Mouse (Mus musculus) right cerebral cortex, postnatal 10 days (tissue): ENCODE data around the gene Thumpd1.
"Not testable (repeated sequence)": the region's sequence is repeated elsewhere in the genome, so short reads cannot be mapped to it uniquely, and the experiment has no call there.

Experiments used
- DNase-seq, 2 experiments: peaks; one replicate each; pipeline ENCODE4 v3.0.0; 2021; ENCODE audit warnings: low spot score in 2 of 2

Thumpd1 gene

DNA sequence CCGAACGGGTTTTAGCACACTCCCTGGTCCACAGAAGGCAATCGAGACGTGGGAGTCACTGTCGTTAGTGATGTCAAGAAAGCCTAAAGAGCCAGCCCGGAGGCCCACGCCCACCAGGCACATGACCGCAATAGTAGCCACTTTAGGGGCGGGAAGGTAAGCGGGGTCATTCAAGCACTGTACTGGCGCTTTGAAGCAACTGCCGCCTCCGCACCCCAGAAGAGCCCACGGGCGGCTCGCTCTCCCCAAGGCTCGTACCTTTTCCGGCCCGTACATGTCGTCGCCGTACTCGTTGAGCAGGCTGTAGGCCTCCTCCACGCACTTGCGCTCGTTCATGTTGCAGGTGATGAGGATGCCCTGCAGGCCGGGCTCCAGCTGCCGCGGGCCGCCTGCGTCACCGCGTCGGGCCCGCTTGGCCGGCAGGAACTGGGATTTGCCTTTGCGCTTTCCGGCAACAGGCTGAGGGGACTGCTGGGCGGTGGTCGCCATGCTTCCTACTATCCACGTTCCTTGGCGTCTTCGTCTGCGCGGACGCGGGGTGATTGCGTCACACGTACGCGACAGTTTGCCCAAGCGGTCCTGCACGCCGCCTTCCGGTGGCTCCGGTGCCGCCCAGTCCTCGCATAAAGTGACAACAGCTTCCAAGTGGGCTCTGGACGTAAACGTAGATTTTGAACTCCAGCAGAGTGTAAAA is at the start of gene Thumpd1:
Gene Thumpd1 (minus strand): TSS at position 546 of the 694 bp plus-strand sequence.
- DNase-seq, result peak; percentile 97 to 98

DNA sequence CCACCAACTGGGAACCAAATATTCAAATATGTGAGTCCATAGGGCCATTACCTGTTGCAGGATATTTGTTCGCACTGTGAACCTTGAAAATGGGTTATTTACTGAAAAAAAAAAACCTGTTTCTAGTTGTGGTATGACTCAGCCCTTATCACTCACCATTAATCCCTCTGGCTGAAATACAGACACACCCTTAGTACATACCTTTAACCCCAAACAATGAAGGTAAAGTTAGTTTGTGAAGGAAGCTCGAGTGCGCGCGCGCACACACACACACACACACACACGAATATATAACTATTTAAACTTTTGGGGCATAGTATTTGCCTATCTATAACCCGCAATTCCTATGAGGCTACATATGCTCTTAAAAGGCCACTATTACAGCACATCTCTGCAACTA is 49.3 kb upstream of the Thumpd1 start:
- no peak for DNase-seq

DNA sequence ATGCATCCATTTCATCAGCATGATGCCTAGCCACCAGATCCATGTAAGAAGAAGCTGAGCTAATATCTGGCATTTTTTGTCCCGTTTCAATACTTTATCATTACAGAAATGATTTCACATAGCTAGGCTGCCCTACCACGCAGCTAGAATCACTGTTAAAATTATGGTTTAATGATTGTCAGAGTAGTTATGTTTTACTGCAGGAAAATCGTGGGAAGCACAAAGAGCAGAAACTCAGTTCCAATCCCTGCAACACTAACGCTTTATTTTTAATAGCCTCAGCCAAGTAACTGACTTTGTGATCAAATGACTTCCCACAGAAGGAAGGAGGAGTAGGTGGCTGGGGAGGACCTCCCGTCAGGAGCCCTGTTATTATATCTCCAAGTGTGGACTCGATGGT is 46.4 kb upstream of the Thumpd1 start:
- DNase-seq, result no peak

DNA sequence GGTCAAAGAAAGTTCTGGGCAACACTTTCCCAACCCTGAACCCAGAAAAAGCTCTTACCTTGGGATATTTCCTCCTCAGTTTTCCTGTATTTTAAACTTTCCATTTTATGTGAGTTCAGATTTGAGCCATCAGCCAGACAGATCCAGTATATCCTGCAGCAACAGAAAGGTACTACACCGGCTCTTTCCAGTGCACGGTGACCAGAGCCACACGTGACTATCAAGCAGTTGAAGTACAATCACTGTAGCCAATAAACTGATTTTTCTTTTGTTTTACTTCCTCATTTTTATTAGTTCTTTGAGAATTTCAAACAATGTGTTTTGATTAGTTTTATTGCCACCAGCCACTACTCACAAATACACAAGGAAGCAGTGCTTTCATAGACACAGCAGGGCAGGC is 43.8 kb upstream of the Thumpd1 start:
- no peak for DNase-seq

DNA sequence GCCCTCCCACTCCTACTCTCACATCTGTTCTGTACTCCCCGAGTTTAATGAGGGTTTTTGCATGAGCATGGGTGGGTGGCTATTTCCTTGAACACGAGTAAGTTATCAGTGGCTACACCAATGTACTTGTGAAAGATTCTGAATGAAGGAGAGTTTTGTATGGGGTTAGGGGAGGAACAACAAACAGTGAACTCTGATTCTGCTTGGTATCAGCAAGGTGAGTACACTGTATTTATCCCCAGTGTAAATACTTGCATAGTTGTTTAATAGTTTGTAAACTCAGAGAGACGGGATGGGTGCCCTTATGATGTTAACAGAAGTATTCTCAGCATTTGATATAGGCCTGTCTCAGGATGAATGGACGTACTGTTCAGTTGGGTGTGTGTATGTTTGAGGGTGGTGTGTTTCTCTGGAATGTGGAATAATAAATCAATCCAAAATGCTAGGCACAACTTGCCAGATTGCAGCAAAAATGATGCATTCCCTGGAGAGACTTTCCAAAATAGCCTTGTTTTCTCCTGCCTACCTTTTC is 41.6 kb upstream of the Thumpd1 start:
- DNase-seq, result no peak

DNA sequence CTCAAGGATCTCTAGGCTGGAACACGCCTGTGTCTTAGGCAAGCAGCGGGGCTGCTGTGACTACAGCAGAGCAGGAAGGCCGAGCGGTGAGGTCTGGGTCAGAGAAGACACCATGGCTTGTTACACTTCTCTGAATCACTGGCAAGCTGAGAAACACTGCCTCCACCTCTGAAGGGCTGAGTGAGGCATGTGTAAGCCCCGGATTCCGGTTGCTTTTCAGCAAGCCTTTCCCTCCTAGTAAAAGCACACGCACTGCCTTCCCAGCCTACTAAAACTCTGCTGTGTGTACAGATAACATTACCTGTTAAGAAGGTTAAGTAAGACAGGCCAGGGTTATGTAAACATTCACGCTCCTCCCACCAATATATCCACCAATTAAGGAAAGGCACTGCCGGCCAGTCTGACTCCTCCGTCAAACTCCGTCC is 39.9 kb upstream of the Thumpd1 start, which contains the start of gene Acsm3:
Gene Acsm3 (plus strand): TSS at position 397 of the 425 bp plus-strand sequence.
- no peak for DNase-seq

DNA sequence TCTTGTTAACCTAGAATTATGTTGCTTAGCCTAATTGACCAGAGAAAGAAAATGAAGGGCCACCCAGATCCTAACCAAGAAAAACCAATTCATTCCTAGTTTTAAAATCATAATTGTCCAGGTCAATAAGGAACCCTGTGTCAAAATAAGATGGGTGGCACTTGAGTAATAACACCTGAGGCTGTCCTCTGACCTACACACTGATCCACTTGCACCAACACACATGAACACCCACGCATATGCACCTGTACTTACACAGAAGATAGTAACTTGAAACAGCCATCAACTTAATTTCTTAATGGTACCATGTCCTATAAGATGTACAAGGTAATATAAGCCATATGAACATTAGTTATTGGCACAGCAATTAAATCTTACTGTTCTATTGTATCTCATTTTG is 33.1 kb upstream of the Thumpd1 start:
- no peak for DNase-seq

DNA sequence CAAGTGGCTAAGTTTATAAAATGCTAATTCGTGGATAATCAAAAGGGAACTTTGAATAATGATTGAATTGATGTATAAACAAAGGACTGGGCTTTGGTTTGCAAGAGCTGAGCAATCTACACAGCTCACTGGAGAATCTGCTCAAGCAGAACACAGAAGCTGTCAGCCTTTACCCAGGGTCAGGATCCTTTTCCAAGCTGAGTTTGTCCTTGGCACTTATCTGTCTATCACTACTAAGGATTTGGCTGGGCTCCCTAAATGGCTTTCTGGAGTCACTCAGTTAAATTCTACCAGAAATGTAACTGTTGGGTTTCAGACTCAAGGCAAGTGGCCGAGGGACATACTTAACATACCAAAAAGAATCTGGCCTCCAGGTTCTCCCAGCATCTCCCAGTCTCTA is 29.3 kb upstream of the Thumpd1 start:
- no peak for DNase-seq

DNA sequence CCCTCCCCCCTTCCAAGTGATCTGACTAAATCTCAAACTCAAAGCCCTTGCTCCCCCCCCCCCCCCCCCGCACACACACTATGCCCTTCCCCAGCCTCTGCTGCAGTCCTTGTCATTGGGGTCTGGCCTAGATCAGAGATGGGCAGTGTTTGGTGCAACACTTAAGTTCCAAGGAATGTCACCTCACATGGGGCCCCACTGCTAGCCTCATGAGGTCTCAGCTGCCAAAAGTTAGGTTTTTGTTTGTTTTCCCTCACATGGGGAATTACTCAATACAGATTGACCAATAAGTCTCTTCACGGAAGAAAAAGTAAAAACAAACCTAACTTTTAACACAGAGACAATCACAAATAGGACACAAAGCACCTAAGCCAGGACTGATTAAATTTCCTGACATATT is 28.2 kb upstream of the Thumpd1 start:
- DNase-seq, result no peak

DNA sequence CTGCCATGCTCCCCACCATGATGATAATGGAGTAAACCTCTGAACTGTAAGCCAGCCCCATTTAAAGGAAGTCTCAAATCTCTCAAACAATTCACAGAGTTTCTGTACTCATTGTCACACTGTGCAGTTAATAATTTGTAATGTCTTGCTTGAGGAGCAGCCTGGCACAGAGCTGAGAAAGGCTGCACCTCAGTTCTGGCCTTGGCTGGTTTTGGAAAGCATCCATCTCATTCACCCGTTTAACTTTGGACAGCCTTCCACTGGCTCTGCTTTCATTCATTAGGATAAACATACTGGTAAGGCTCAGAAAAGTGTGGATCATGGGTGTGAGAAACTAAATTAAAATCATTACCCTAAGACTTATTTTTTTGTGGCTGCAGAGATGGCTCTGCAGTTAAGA is 25.3 kb upstream of the Thumpd1 start:
- DNase-seq, result no peak

DNA sequence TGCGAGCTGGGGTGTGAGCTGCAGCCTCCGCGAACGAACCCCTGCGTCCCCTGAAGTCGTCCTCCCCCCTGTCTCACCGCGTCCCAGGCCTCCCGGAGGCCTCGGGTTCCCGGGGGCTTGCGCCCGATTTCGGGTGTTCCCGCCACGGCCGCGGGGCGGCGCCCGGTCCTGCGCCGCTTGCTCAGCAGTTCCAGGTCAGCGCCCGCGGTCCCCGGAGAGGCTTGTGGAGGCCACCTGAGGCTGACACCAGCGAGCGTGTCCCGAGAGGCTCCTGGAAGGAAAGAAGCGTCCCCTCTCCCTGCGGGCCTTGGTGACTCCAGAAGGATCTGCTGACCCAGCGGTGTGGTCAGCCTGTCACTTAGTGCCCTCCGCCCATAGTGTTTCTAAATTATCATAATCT is 23.7 kb upstream of the Thumpd1 start:
- no peak for DNase-seq

DNA sequence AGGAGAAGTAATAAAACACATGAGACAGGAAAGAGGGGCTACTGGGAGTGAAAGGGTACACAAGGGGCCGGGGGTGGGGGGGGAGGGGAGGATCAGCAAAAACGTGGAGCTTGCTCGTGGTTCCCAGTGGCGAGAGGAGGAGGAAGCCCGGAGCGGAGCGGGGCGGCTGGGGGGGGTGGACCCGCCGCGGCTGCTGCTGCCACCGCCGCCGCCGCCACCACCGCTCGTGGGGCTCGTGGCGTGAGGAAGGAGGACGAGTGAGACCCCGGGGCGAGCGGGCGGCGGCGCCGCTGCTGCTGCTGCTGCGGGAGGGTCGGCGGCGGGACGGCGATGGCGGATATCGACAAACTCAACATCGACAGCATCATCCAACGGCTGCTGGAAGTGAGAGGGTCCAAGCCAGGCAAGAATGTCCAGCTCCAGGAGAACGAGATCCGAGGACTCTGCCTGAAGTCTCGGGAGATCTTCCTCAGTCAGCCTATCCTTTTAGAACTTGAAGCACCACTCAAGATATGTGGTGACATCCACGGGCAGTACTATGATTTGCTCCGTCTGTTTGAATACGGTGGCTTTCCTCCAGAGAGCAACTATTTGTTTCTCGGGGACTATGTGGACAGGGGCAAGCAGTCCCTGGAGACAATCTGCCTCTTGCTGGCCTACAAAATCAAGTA is 19.3 kb upstream of the Thumpd1 start:
- not testable (repeated sequence) for DNase-seq

DNA sequence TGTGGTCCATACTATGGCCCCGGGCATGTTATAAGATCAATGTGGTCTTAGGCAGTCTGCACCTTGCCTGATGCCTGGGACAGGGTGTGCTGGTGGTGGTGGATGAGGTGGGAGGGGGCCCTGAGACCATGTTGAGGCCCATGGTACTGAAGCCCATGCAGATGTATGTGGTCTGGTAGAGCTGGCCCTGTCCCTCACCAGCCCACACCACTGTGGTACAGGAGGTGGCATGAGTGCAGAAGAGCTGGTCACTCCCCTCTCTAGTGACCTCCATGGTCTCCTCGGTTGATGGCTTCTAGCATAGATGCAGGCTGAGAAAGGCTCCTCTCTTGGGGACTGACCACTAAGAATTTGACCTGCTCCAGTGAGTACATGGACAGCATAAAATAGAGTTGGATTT is 18.3 kb upstream of the Thumpd1 start:
- DNase-seq, result no peak

DNA sequence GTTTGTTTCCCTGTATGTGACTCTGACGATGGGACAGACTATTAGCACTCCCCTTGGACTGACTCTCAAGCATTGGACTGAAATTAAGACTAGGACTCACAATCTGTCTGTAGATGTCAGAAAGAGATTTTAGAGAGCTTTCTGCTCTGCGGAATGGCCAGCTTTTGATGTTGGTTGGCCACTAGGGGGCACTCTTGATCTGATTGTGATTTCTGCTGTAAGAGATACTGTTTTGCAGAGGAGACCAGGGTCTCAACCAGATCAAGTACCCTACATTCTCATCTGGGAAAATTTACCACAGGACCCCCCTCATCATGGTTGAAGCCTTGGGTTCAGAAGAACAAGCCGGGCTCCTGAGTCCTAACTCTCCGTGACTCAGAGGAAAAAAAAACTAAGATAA is 10.7 kb upstream of the Thumpd1 start:
- DNase-seq, result not testable (repeated sequence)

DNA sequence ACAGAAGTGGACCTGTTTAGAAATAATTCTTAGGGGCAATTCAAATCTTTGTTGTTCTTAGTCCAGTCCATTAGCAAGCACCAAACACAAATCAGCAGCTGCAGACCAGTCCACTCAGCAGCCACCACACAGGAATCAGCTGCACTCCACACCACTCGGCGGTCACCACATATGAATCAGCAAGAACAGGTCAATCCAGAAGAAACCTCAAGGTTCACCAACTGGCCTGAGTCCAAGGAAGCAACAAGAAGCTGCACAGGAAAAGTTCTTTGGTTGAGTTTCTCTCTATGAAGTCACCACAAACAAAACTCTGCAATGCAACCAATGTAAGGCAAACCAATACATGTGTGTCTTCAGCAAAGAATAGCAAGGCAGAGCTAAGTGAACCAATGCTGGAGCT is 7.0 kb upstream of the Thumpd1 start:
- DNase-seq, result no peak

DNA sequence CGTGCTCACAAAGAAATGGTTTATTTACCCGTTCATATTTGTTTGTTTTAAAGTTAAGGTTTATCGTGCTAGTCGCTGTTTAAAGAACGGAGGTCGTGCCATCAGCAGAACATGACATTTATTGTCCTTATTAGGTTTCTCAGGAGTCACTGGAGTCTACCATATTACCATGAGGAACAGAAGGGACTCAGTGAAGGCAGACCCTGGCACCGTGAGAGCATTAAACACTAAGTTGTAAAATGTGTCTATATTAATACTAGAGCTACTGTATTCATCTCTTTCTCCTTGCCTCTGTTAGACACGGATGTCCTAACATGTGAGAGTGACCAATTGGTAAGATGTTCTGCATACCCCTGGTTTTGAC is 331 bp upstream of the Thumpd1 start:
- peak in 1 of 2 experiments; percentile 29 for DNase-seq

DNA sequence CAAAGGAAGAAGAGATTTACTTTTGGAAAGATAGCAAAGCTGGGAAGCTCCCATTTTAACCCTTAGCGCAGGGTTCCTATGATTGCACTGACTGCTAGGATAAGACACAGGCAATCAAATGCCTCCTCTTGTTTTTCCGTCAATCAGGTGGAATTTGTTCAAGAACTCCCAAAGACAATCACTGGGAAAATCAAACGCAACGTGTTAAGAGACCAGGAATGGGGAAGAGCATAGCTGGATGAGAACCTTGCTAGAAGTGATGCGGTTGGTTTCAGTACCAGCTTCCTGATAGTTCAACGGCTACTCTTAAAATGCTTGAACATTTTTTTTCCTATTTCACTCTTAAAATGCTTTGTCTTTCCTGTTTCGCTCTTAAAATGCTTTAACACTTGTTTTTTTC is 6.5 kb downstream of the Thumpd1 start:
- DNase-seq, result no peak

DNA sequence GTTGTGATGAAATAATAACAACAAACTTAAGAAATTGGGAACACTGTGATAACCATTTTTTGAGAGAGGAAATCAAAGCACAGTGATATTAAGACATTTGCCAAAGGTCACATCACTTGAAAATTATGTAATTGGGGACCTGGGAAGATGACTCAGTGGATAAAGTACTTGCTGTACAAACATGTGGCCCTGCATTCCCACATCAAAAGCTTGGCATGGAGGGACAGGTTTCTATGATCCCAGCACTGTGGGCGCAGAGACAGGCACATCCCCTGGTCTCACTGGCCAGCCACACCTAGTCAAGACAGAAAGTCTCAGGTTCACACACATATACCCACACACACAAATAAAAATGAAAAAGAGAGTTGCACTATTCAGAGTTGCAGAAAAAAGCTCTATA is 25.7 kb downstream of the Thumpd1 start:
- no peak for DNase-seq

DNA sequence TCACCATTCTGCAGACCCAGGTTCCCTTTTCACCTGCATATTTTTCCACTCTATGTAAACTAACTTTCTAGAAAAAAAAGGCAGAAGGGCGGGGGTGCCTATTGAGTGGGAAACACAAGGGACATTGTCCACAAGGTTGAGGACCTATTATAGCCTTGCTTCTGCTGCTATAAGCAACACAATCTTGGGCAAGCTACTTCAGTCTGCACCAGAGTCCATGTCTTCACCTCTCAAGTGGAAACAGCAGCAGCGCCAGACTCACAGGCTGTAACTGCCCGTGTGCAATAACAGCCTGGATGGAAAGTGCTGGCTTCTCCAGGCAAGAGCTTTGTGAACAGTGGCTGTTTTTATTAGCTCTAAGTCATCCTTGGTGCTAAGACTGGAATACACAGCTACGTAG is 28.3 kb downstream of the Thumpd1 start:
- DNase-seq, result no peak

DNA sequence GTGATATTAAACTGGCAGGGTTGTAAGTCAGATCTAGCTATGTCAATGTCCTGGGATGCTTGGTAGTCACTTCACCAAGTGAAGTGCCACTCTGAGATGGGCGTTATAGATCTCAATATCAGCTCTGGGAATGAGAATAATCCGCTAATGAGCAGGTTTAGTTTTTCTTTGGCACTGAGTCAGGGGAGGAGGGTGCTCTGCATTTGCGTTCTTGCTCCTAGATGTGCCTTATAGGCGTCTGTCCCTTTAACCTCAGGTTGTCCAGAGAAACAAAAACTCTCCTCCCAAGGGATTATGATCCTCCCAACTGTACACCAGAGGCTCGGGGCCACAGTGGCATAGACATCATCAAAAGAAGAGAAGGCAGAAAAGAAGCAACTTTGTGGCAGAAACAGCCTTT is 30.9 kb downstream of the Thumpd1 start, which contains the start of gene Acsm4:
Gene Acsm4 (plus strand): TSS at position 301 of the 400 bp plus-strand sequence.
- no peak for DNase-seq

DNA sequence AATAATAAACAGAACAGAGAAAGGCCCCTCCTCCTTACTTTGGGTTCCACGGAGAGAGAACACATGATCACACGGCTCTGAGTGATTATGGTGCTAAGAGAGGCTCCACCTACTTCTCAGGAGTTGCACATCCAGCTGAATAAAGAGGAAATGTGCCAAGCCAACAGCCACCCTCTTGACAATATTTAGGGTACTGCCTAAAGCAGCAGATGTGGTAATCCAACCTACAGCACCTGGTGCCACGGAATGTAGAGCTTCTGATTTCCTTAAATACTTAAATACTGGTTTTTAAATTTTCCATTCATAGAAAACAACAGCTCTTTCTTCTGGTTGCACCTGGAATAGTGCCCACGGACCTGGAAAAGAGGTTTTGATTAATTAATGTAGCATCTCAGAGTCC is 37.9 kb downstream of the Thumpd1 start:
- DNase-seq, result no peak

DNA sequence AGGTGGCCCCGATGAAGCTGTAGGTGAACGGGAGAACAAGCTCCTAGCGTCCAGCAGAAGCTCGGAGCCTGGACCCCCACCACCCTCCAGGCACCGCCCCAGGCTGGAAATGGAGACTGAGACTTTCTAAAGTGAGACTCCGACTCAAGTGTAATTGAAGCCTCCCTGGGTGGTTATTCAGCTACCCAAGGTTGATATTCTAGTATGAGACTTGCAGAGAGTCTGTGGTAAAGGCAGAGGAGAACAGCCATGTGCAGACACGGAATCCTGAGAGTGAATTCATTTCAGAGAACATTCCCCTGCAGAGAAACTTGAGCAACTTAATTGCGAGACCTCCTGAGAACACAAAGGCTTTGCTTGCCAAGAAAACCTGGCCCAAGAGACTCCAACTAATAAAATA is 40.5 kb downstream of the Thumpd1 start:
- DNase-seq, result no peak

DNA sequence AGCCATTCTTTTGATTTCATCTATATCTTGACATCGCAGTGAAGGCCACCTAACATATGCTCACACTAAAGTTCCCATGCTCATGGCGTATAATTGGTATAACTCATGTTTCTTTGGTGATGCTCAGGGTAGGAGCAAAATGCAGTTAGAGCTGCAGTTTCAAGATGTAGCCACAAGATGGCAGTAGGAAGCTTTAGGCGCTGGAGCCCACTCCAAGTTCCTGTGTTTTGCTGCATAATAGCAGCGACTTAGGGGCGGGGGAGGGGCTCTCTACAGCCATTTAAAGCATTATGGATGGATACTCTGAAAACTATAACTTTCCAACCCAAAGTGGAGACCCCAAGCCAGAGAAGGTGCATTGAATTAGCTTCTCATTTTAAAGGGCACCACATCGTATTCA is 47.1 kb downstream of the Thumpd1 start:
- DNase-seq, result peak; percentile 57 to 62
